Mouse (Mus musculus) olfactory bulb, adult 2 months (tissue): ENCODE data around the gene Nlrp6. TPM values are rescaled to one million over a fixed set of nuclear protein-coding genes. Genes with fewer than 3 reads are reported as not detected.

Experiments
- H3K27ac ChIP-seq: fragments of 200-500 bp; 2 replicates; pipeline ENCODE4 v1.5.1; 2012; ENCODE audit warnings: low read depth, low read length; ENCODE audit not compliant: insufficient read depth
- H3K4me1 ChIP-seq: fragments of 200-500 bp; 2 replicates; pipeline ENCODE4 v1.6.1; 2012; ENCODE audit warnings: low read length; ENCODE audit not compliant: control insufficient read depth, insufficient read depth
- H3K4me3 ChIP-seq: fragments of 200-500 bp; 2 replicates; pipeline ENCODE4 v1.5.1; 2012; ENCODE audit warnings: mild to moderate bottlenecking, low read depth, low read length, moderate library complexity; ENCODE audit not compliant: insufficient read depth
- CTCF ChIP-seq: fragments of 200-500 bp; IDR thresholded peaks from 2 replicates; pipeline ENCODE4 v1.5.1; 2012; ENCODE audit warnings: low read depth, mild to moderate bottlenecking, low read length, moderate library complexity; ENCODE audit not compliant: insufficient read depth
- POLR2A ChIP-seq: fragments of 200-500 bp; IDR thresholded peaks from 2 replicates; pipeline ENCODE4 v1.6.1; 2012; ENCODE audit warnings: mild to moderate bottlenecking, low read depth, low read length, moderate library complexity; ENCODE audit not compliant: insufficient read depth
- WGBS: fragments of 180-500 bp; shearing (Covaris S2); methylation state at CpG from one replicate; pipeline ENCODE4 v1.1.7; 2018; 5-methylcytosine and 5-hydroxymethylcytosine counted together
- polyA plus RNA-seq: library from polyadenylated mRNA; stranded (reverse); fragments of >200 nt; gene quantifications from 2 replicates; pipeline ENCODE4 v1.2.4, GENCODE M21; 2012; ENCODE audit warnings: low replicate concordance; ENCODE audit not compliant: missing spikeins, insufficient read depth, insufficient read length

Nlrp6 gene
- polyA plus RNA-seq, 1 experiment = not detected

DNA sequence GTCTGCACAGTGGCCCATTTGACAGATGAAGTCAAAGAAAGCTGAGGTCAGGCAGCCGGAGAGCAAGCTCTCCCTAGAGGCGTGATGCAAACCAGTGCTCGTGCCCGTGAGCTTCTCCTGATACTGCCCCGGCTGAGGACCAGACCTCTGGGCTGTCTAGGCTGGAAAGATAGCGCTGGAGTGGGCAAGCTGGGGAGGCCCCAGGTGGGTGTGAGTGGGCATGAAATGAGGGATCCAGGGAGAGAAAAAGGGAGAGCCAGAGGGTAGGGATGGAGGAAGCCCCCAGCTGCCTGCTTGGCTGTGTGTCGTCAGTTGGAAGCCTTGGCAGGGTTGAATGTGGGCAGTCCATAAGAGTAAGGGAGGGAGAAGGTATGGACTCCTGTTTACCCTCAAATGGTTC is 23.5 kb downstream of the Nlrp6 start:
- H3K27ac ChIP-seq = no peak overlapping the region
- no peak for TF ChIP-seq CTCF
- no peak for TF ChIP-seq POLR2A
- H3K4me3 ChIP-seq = no peak overlapping the region
- peaks cover 6% of the 10 kb centered on the region; the same call in 1 of the 2 replicates for H3K4me1 ChIP-seq
- 88% methylated on average over 7 of the region's 7 CpGs for WGBS

DNA sequence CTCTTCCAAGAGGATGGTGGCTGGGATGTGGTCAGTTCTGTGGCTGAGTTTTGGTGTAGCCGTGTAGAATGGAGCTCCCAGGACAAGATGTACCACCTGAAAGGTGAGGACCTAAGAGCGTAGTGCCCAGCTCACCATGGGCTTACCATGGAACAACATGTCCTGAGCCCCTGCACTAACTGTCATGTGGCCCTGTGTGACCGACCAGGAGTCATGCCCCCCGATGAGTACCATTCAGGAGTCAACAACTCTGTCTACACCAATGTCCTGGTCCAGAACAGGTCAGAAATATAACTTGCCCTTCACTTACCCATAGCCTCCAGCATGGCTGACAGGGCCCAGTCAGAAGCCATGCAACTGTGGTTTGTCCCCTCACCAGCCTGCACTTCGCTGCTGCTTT is 24.5 kb downstream of the Nlrp6 start:
- Histone ChIP-seq H3K4me3 (no peak overlapping the region), H3K27ac (no peak overlapping the region), H3K4me1 (peaks cover 6% of the 10 kb centered on the region; the same call in 1 of the 2 replicates)
- 97% methylated on average over 5 of the region's 5 CpGs for WGBS
- TF ChIP-seq POLR2A = no peak
- no peak for TF ChIP-seq CTCF

DNA sequence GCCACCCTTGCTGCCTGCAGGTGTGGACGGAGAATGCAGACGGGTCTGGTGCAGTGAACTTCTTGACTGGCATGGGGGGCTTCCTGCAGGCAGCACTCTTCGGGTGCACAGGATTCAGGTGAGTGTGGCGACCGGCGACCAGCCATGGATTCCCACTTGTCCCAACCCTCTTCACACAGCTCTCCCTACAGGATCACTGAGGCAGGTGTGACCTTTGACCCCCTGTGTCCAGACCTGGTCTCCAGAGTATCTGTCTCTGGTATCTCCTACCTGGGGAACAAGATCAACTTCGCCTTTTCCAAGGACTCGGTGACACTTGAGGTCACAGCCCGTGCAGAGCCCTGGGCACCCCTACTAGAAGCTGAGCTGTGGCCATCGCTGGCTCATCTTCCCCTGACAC is 25.6 kb downstream of the Nlrp6 start:
- Histone ChIP-seq H3K4me1 (peaks cover 6% of the 10 kb centered on the region; the same call in 1 of the 2 replicates), H3K4me3 (no peak overlapping the region), H3K27ac (no peak overlapping the region)
- TF ChIP-seq CTCF (no peak), POLR2A (no peak)
- 96% methylated on average over 10 of the region's 10 CpGs for WGBS

DNA sequence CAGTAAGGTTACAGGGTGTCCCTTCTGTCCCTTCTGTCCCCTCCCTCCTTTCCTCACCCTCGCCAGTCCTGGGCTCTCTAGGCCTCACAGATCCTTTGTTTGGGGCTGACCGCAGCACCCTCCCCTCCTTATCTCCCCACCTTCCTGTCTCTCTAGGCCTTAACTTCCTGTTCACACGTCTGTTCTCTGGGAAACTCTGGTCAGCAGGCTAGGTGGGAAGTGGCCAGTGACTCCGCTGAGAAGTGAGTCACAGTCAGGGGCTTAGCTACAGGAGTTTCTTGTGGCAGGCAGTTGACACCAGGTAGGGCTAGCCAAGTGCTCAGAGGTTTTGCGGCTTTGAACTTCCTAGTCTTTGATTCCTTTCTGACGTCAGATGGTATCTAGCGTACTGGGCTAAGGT is 26.3 kb downstream of the Nlrp6 start:
- H3K4me1 ChIP-seq = peaks cover under 1% of the 10 kb centered on the region; the same call in 1 of the 2 replicates
- H3K4me3 ChIP-seq = no peak overlapping the region
- 87% methylated on average over 7 of the region's 7 CpGs for WGBS
- no peak overlapping the region for H3K27ac ChIP-seq
- TF ChIP-seq POLR2A (no peak), CTCF (no peak)

DNA sequence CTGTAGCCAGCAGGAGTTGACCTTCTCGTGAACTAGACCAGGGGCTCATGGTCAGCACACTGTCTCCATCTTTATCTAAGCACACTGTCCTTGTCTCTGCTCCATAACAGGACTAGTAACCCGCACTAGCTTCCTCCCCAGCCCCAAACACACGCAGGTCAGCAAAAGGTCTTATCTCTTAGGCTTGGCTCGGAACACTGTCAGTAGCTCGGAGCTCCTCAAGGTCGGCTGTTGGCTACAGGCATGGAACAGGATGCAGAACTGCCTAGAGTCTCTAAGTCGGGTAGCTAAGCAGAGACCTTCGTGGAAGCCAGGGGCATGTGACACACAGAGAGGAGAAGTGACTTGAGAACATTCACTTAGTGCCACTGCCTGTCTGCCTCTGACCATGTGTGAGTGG is 27.5 kb downstream of the Nlrp6 start:
- 92% methylated on average over 8 of the region's 8 CpGs for WGBS
- TF ChIP-seq CTCF = no peak
- TF ChIP-seq POLR2A = no peak
- Histone ChIP-seq H3K4me1 (no peaks in the 10 kb centered on the region), H3K4me3 (no peak overlapping the region), H3K27ac (no peak overlapping the region)

DNA sequence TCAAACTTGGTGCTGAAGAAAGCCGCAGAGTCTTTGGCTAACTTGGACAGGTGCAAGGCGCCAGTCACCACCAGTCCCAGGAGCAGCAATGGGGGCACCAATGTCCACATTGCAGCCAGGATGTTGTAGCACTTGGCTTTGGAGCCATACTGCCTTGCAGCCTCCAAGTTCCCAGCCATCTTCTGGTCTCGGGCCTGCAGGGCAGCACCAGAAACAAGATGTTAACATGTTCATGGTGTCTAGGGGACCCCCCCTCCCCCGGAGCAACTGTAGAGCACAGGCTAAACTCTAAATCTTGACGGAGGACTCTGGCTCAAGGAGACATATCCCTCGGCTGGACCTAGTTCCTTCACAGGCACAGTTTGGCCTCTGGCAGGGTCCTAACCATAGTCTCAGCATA is 28.6 kb downstream of the Nlrp6 start:
- 93% methylated on average over 6 of the region's 6 CpGs for WGBS
- Histone ChIP-seq H3K4me1 (no peaks in the 10 kb centered on the region), H3K4me3 (no peak overlapping the region), H3K27ac (no peak overlapping the region)
- TF ChIP-seq CTCF (no peak), POLR2A (no peak)

DNA sequence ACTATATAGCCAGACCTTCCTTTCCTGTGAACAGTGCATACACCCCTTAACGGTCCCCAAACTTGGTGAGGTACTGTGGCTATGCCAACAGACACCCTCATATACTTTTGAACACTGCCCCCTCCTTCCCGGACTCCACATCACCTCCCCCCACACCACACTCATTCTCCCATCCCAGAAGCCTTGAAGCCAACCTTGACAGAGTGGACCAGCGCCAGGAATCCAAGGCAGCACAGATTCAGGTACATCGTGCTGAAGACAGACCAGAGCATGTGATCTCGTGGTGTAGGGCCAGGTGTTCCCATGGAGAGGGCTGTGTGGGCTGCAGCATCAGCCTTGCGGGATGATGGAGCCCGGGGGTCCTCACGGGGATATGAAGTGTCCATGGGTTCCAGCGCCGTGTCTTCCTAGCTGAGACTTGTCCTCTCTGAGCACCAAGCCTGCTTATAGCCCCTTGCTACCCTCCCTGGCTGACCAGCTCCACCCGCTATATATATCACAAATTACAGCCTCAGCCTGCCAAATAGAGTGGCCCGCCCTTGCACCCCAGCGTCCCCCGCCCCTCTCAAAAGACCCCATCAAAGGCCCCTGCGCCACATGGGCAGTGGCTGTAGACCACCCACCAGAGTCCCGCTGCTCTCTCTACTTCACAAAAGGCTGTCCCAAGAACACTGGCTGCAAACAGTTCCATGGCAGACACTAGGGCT is 29.3 kb downstream of the Nlrp6 start, which contains the start of gene Ifitm5:
TSS of gene Ifitm5 (minus strand) at position 468 of the 707 bp plus-strand sequence.
- H3K27ac ChIP-seq = no peak within 1 kb of the TSS
- WGBS = 68% methylated on average over 16 of the region's 16 CpGs
- H3K4me1 ChIP-seq = no peaks in the 10 kb centered on the region
- H3K4me3 ChIP-seq = no peak within 1 kb of the TSS
- no peak for TF ChIP-seq CTCF
- TF ChIP-seq POLR2A = no peak

DNA sequence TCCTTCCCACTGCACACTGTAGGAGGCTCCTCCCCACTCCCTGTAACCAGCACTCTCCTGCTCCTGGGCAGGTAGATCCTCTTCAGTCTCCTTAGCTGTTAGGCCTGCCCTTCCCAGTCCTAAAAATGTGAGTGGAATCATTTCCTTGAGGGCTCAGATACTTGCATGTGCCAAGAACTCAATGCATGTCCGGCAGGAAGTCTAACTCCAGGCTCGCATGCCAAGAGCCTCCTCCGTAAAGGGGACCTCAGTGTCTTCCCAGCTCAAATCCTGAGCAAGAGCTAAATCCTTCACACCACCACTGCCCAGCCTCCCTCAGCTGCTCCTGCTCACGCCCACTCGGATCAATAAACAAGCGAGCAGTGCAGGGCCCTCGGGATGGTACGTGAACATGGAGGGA is 30.3 kb downstream of the Nlrp6 start:
- no peaks in the 10 kb centered on the region for H3K4me1 ChIP-seq
- 80% methylated on average over 8 of the region's 8 CpGs for WGBS

DNA sequence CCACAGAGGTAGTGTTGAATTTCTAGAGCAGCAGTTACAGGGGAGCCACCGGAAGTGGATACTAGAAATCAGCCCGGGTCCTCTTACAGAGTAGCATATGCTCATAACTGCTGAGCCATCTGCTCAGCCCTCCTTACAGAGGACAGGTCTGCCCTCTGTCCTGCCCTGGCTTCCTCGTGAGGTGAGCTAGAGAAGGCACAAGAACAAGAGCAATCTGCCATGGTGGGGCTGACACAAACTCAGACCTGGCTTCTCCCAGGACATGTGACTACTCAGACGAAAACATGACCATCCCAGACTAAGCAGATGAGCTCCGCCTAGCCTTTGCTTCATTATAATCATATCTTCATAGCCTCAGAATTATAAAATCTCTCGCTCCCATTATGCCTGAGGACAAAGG is 31.1 kb downstream of the Nlrp6 start:
- TF ChIP-seq CTCF (no peak), POLR2A (no peak)
- peaks cover 4% of the 10 kb centered on the region; the same call in 1 of the 2 replicates for H3K4me1 ChIP-seq
- no peak overlapping the region for H3K4me3 ChIP-seq
- WGBS = 87% methylated on average over 6 of the region's 6 CpGs
- H3K27ac ChIP-seq = no peak overlapping the region

More for the DNA sequence above, 30.3 kb downstream of the Nlrp6 start:
- TF ChIP-seq POLR2A (no peak), CTCF (no peak)
- Histone ChIP-seq H3K27ac (no peak overlapping the region), H3K4me3 (no peak overlapping the region)

DNA sequence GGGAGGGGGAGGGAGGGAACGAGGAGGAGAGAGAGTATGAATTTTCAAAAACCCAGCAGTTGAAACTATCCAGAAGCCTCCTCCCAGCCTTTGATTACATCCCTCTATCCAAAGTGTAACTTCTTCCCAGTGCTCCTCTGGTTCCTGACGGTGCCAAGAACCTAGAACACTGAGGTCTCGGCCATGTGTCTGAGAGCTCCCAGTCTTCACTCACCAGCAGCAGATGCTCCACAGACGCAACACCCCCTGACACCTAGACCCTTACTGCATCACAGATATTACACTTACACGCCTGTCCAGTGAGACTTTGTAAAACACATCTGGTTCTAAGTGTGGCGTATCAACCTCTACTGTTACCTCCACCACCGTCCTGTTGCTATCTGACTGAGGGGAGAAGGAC is 31.7 kb downstream of the Nlrp6 start:
- peaks cover 4% of the 10 kb centered on the region; the same call in 1 of the 2 replicates for H3K4me1 ChIP-seq
- no peak for TF ChIP-seq POLR2A
- no peak for TF ChIP-seq CTCF
- H3K4me3 ChIP-seq = no peak overlapping the region
- 91% methylated on average over 7 of the region's 7 CpGs for WGBS
- H3K27ac ChIP-seq = no peak overlapping the region
